Mouse (Mus musculus) myocyte (in vitro differentiated cells): ENCODE results near the gene Sclt1.

ENCODE experiments used
- CEBPB ChIP-seq: IDR thresholded peaks from 2 replicates; pipeline ENCODE4 v1.6.1; 2011; ENCODE audit warnings: mild to moderate bottlenecking, moderate library complexity; ENCODE audit not compliant: poor library complexity, insufficient read depth, severe bottlenecking
- E2F4 ChIP-seq: IDR thresholded peaks from one replicate; pipeline ENCODE4 v1.6.1; 2011; ENCODE audit warnings: mild to moderate bottlenecking, control low read depth, moderate library complexity; ENCODE audit not compliant: insufficient read depth
- MAX ChIP-seq: IDR thresholded peaks from one replicate; pipeline ENCODE4 v1.6.1; 2011; ENCODE audit warnings: low read depth, mild to moderate bottlenecking, control low read depth
- MYOD1 ChIP-seq, 3 experiments: IDR thresholded peaks; one replicate each; pipeline ENCODE4 v1.6.1; 2011; ENCODE audit warnings: control low read depth in 2 of 3, low read depth in 2 of 3, mild to moderate bottlenecking in 2 of 3, moderate library complexity in 1 of 3; ENCODE audit not compliant: insufficient read length in 2 of 3, control insufficient read depth in 1 of 3
- POLR2A ChIP-seq: IDR thresholded peaks from one replicate; pipeline ENCODE4 v1.6.1; 2011; ENCODE audit warnings: low read depth, mild to moderate bottlenecking, control low read depth, moderate library complexity; ENCODE audit not compliant: insufficient read length
- TCF12 ChIP-seq: IDR thresholded peaks from one replicate; pipeline ENCODE4 v1.6.1; 2011; ENCODE audit warnings: mild to moderate bottlenecking, control low read depth; ENCODE audit not compliant: poor library complexity, insufficient read depth, severe bottlenecking

DNA sequence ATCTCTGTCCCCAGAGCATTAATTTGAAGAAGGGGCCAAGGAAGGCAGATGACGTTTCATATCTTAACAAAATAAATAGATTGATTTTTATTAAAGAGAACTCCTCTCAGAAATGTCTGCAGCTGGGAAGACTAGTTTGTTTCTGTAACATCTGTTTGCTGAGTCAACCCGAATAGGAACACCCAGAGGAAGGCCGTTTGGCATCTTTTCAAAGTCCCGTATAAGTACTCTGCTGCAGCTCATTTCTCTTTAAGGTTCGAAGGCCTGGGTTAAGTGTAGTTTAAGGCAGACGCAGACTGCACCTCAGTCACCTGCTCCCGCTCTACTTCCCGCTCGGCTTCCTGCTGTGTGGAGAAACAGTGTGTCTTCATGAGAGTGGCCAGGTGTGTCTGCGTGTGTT is 139.4 kb downstream of the Sclt1 start:
- TF ChIP-seq TCF12 (no peak), MYOD1 (IDR thresholded peaks at IDR 0.05; ENCODE audit: control insufficient read depth in 1 of 3, insufficient read length in 2 of 3, low read depth in 2 of 3) (no peak), E2F4 (no peak), MAX (no peak), CEBPB (no peak), POLR2A (no peak)
